Mouse (Mus musculus) kidney, postnatal 25 days (tissue): ENCODE measurements around the gene Hspg2.

Source experiments
- DNase-seq, 2 experiments: peaks; one replicate each; pipeline ENCODE4 v3.0.0; 2021; ENCODE audit warnings: mixed read lengths in 2 of 2

Gene Hspg2

GRCm38 (mm10) chr4:137502801-137503200, 34.2 kb downstream of the Hspg2 start:
- peak in 1 of 2 experiments; percentile 64 for DNase-seq

GRCm38 (mm10) chr4:137503509-137503971, 35.0 kb downstream of the Hspg2 start:
- DNase-seq, result no peak

- DNase-seq, result no peak
Measured at GRCm38 (mm10) chr4:137506629-137507028, 38.1 kb downstream of the Hspg2 start.

GRCm38 (mm10) chr4:137509528-137509927, 41.0 kb downstream of the Hspg2 start:
- peak in 1 of 2 experiments; percentile 59 for DNase-seq

- DNase-seq, result peak; percentile 75 to 85
Measured at GRCm38 (mm10) chr4:137510021-137510696, 41.6 kb downstream of the Hspg2 start.

- no peak for DNase-seq
Measured at GRCm38 (mm10) chr4:137512897-137513296, 44.3 kb downstream of the Hspg2 start.

GRCm38 (mm10) chr4:137517989-137518691, 49.6 kb downstream of the Hspg2 start:
- no peak for DNase-seq

GRCm38 (mm10) chr4:137518746-137519145, 50.2 kb downstream of the Hspg2 start:
- DNase-seq, result no peak

- DNase-seq, result no peak
Measured at GRCm38 (mm10) chr4:137520346-137520745, 51.8 kb downstream of the Hspg2 start.

- DNase-seq, result no peak
Measured at GRCm38 (mm10) chr4:137521966-137522365, 53.4 kb downstream of the Hspg2 start.

- DNase-seq, result no peak
Measured at GRCm38 (mm10) chr4:137525426-137525825, 56.9 kb downstream of the Hspg2 start.

GRCm38 (mm10) chr4:137527368-137527767, 58.8 kb downstream of the Hspg2 start:
- DNase-seq, result peak; percentile 74 to 84

- DNase-seq, result no peak
Measured at GRCm38 (mm10) chr4:137527872-137528271, 59.3 kb downstream of the Hspg2 start.

GRCm38 (mm10) chr4:137540356-137540755, 71.8 kb downstream of the Hspg2 start:
- DNase-seq, result peak; percentile 86 to 93

GRCm38 (mm10) chr4:137542968-137543367, 74.4 kb downstream of the Hspg2 start:
- DNase-seq, result no peak

- peak; percentile 38 to 58 for DNase-seq
Measured at GRCm38 (mm10) chr4:137545568-137545967, 77.0 kb downstream of the Hspg2 start.

GRCm38 (mm10) chr4:137546003-137546525, 77.5 kb downstream of the Hspg2 start:
- peak in 1 of 2 experiments; percentile 64 for DNase-seq

GRCm38 (mm10) chr4:137553466-137553865, 84.9 kb downstream of the Hspg2 start:
- no peak for DNase-seq

GRCm38 (mm10) chr4:137556673-137557210, 88.2 kb downstream of the Hspg2 start:
- no peak for DNase-seq

- DNase-seq, result no peak
Measured at GRCm38 (mm10) chr4:137569873-137570272, 101.3 kb downstream of the Hspg2 start.

- DNase-seq, result no peak
Measured at GRCm38 (mm10) chr4:137574469-137574868, 105.9 kb downstream of the Hspg2 start, which contains the start of gene Ldlrad2. Gene Ldlrad2, minus strand, starts transcription at chr4:137574569.

GRCm38 (mm10) chr4:137577486-137577885, 108.9 kb downstream of the Hspg2 start:
- DNase-seq, result no peak

- peak; percentile 51 to 71 for DNase-seq
Measured at GRCm38 (mm10) chr4:137578181-137578845, 109.7 kb downstream of the Hspg2 start.
